8 mouse cellular contexts compared by ENCODE assay signal in the genomic region with DNA sequence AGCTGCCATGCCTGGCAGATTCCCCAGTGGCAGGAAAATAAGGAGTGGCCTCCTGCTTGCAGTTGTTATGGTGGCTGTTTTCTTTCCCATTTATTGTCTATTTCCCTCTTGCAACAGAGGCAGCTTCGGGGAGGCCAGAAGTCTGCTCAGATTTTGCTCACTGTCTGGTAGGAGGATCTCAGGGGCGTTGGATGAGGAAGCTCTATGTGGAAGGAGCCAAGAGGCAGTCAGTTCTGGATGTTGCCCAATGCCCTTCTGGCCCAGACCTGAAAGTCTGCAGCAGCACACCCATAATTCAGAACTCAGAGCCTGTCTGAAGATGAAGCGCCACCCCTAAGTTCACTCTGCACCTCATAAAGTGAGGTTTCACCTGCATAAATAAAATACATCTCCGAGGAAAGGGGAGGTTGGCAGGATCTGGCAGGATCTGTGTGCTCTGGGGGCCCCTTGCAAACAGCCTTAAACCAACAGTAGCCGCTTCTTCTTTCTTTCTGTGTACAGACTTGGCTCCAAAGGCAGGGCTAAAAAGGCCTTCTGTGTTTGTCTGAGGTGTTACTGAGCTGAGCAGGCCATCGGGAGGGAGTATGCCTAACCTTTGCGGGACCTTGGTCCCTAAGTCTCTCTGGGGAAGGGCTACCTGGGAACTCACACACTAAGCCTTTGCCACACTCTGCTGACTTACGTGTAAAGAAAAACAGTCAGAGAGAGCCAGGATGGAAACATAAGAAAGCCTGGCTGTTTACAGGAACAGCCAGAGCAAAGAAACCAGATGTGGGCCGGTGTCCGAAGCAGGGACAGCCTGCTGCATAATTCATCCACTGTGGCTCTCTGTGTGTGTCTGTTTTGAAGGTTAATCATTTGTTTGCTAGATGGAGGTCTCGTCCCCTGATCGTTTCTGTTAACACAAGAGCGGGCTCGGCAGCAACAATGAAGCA.
DNase-seq lines count a peak whose midpoint lies in the region; ATAC-seq lines count a peak whose summit lies in the region.

No protein-coding gene starts in this region.

- no peak overlapping the region for H3K4me2 ChIP-seq in limb, embryonic 12.5 days

- H3K4me1 ChIP-seq in limb, embryonic 12.5 days (replicated peaks): peaks cover 24% of the 10 kb centered on the region

- no peaks in the 10 kb centered on the region for H3K27me3 ChIP-seq in limb, embryonic 12.5 days

- DNase-seq in heart, postnatal 25 days (ENCODE audit: low spot score): peak; percentile 8
- DNase-seq in heart, postnatal 4 days: no peak
- peak; percentile 28 to 43 for DNase-seq in cerebellum, adult 18-20 months
- peak; percentile 12 for DNase-seq in gastrocnemius, postnatal 10 days
- no peak for DNase-seq in thymus, postnatal 36 days
- no peak for DNase-seq in left cerebral cortex, postnatal 36 days (ENCODE audit: low spot score in 2 of 2)
- no peak for DNase-seq in thymus, postnatal 25 days

- ATAC-seq in limb, embryonic 12.5 days (ENCODE audit: insufficient number of reproducible peaks, insufficient read depth, low FRiP score, low TSS enrichment, low read depth): peak; percentile 63; the same call in 1 of the 2 replicates

- WGBS in limb, embryonic 12.5 days: 41% methylated on average over 14 of the region's 14 CpGs

- peak overlapping the region; percentile 70 for H3K27ac ChIP-seq in limb, embryonic 12.5 days

- no peaks in the 10 kb centered on the region for H3K9me3 ChIP-seq in limb, embryonic 12.5 days

- intact Hi-C loops in heart, postnatal 25 days (cut with DNase I): no loop called here
- intact Hi-C loops in left cerebral cortex, postnatal 36 days (cut with DNase I): no loop called here

- H3K36me3 ChIP-seq in limb, embryonic 12.5 days: no peaks in the 10 kb centered on the region

- no peak overlapping the region for H3K9ac ChIP-seq in limb, embryonic 12.5 days (replicated peaks)

- H3K4me3 ChIP-seq in limb, embryonic 12.5 days (replicated peaks): no peak overlapping the region

Comparison
In these comparisons a context has a peak if more than half of its experiments do, and no peak if none do; other contexts are left out.
1. DNase-seq: peak in heart, postnatal 25 days (single experiment), cerebellum, adult 18-20 months (2 of 2) and gastrocnemius, postnatal 10 days (single experiment); none in heart, postnatal 4 days (single experiment), thymus, postnatal 36 days (0 of 2), left cerebral cortex, postnatal 36 days (0 of 2) and thymus, postnatal 25 days (single experiment).